Mouse (Mus musculus) fat pad, adult 2 months (tissue): ENCODE results near the gene Sart1.
A peak's percentile ranks its signal among the peaks of the same experiment; 100 is the strongest.

Experiments
- DNase-seq: peaks from one replicate; pipeline ENCODE4 v3.0.0-alpha.2; 2011; ENCODE audit warnings: low read depth, low spot score; ENCODE audit errors: extremely low read depth

Gene Sart1

GRCm38 (mm10) chr19:5388588-5389242, at the start of gene Sart1:
Gene Sart1 (minus strand): TSS chr19:5388703.
- DNase-seq = peak; percentile 51

GRCm38 (mm10) chr19:5433951-5434350, 45.4 kb upstream of the Sart1 start:
- DNase-seq = no peak

- no peak for DNase-seq
Observed at GRCm38 (mm10) chr19:5432992-5433852, 44.7 kb upstream of the Sart1 start.

GRCm38 (mm10) chr19:5431911-5432464, 43.5 kb upstream of the Sart1 start:
- no peak for DNase-seq

GRCm38 (mm10) chr19:5430408-5430807, 41.9 kb upstream of the Sart1 start:
- DNase-seq = no peak

- no peak for DNase-seq
Observed at GRCm38 (mm10) chr19:5429806-5430205, 41.3 kb upstream of the Sart1 start.

GRCm38 (mm10) chr19:5429219-5429618, 40.7 kb upstream of the Sart1 start:
- no peak for DNase-seq

GRCm38 (mm10) chr19:5428083-5428482, 39.6 kb upstream of the Sart1 start:
- no peak for DNase-seq

GRCm38 (mm10) chr19:5426640-5427290, 38.3 kb upstream of the Sart1 start:
- no peak for DNase-seq

GRCm38 (mm10) chr19:5425906-5426565, 37.5 kb upstream of the Sart1 start:
- no peak for DNase-seq

GRCm38 (mm10) chr19:5424782-5425741, 36.6 kb upstream of the Sart1 start, which contains the start of the genes Drap1 and AI837181:
Gene Drap1 (minus strand): TSS chr19:5424979.
Gene AI837181 (plus strand): TSS chr19:5425144.
- peak; percentile 57 for DNase-seq

- no peak for DNase-seq
Observed at GRCm38 (mm10) chr19:5424092-5424781, 35.7 kb upstream of the Sart1 start.

GRCm38 (mm10) chr19:5423561-5423960, 35.1 kb upstream of the Sart1 start:
- DNase-seq = no peak

- no peak for DNase-seq
Observed at GRCm38 (mm10) chr19:5422895-5423443, 34.5 kb upstream of the Sart1 start.

GRCm38 (mm10) chr19:5422267-5422666, 33.8 kb upstream of the Sart1 start:
- DNase-seq = no peak

GRCm38 (mm10) chr19:5421784-5422183, 33.3 kb upstream of the Sart1 start:
- DNase-seq = no peak

- no peak for DNase-seq
Observed at GRCm38 (mm10) chr19:5420579-5420978, 32.1 kb upstream of the Sart1 start.

- DNase-seq = no peak
Observed at GRCm38 (mm10) chr19:5419630-5420029, 31.1 kb upstream of the Sart1 start.
